Mouse (Mus musculus): ENCODE measurements around the gene Slc12a5.

GRCm38 (mm10) chr2:164957548-164958315 is 2.9 kb upstream of the Slc12a5 start:
- peak; percentile 42 for TF ChIP-seq CTCF (IDR thresholded peaks at IDR 0.05; ENCODE audit: low read depth, low read length)
- no peak for TF ChIP-seq POLR2A (IDR thresholded peaks at IDR 0.05; ENCODE audit: insufficient read depth, low read length)
